Mouse (Mus musculus) inflammation-experienced regulatory T-cells, adult 6 months (primary cell): ENCODE measurements around the gene Fmo5. TPM values are rescaled to one million over a fixed set of nuclear protein-coding genes. Genes with fewer than 3 reads are reported as not detected.

Source experiments
- ATAC-seq: one replicate; pipeline ENCODE4 v1.8.0; 2017
- polyA plus RNA-seq, 3 experiments: library from polyadenylated mRNA; unstranded; fragments of 100-300 nt; shearing (Covaris generic); gene quantifications; one replicate each; pipeline ENCODE4 v1.2.1; 2017

Fmo5 gene
- polyA plus RNA-seq, 3 experiments from 2014 or later, result 6.1 to 10.6 (median 10.2) TPM

- ATAC-seq, result peak; percentile 75
Measured at GRCm38 (mm10) chr3:97681321-97682158, 52.9 kb downstream of the Fmo5 start.

GRCm38 (mm10) chr3:97682159-97682502 lies 53.5 kb downstream of the Fmo5 start:
- ATAC-seq, result no peak

GRCm38 (mm10) chr3:97682576-97682975 lies 54.0 kb downstream of the Fmo5 start:
- no peak for ATAC-seq

GRCm38 (mm10) chr3:97683560-97684195 lies 55.1 kb downstream of the Fmo5 start:
- ATAC-seq, result no peak

DNA sequence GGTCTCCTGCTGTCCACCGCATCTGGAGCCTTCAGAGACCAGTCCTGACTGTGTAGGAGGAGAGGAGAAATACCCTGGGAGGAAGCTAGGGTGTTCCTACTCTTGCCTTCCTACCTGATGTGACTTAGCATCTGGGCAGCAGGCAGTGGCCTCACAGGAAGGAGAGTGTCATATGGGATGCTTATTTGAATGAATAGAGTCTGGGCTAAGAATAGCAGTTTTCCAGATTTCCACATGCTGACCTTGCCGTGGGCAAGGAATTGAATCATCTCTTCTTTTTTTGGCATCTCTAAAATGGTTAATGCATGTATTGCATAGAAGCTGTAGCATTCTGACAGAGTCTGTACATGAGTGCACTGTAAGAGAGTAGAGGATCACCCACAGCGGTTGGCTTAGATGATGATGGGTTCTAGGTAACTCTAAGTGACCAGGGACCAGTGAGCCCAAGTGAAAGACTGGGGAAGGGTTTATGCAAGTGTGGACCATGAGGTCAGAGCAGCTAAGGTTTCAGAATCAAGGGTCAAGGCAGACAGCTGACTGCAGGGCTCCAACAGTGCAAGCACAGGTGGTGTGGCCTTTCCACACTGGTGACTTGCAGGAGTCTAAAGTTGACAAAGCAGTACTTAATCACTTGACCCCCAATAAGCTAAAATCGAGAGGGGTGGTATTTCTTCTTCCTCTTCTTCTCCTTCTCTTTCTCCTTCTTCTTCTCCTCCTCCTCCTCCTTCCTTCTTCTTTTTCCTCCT lies 57.9 kb downstream of the Fmo5 start:
- no peak for ATAC-seq

DNA sequence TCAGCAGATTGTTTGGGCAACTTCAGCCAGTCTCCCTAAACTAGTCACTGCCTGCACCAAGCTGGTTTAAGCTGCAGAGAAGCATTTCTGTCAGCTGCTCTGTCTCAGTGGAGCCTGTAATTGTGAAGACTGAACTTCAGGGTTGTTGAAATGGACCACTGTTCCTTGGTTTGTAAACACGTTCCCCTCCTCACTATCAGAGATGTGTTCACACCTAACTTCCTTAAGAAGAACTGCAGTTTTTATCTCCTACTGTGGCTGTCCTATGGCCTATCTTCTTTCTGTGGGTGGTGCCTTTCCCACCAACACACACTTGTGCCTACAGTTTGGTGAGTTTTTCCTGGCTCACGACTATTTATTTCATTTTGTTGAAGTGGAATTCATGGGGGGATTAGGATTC lies 60.7 kb downstream of the Fmo5 start:
- no peak for ATAC-seq

DNA sequence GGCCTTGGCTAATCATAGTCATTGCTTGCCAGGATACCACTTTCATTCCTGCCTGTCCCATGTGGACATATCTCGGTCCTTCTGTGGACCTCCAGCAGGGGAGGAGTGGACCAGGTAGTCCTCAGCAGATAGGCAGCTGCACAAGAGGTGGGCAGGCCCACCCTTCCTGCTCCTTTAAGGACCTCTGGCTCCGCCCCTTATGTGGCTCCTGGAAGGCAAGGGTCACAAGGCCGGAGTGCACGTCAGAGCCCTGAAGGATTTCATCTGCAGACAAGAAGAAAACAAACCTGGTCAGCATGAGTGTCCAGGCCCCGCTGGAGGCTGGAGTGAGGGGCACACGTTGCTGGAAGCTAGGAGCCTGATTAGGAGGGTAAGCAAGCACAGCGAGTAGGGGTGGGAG lies 62.0 kb downstream of the Fmo5 start:
- ATAC-seq, result no peak

GRCm38 (mm10) chr3:97691443-97692017 lies 62.9 kb downstream of the Fmo5 start:
- ATAC-seq, result no peak

- ATAC-seq, result no peak
Measured at GRCm38 (mm10) chr3:97693806-97694205, 65.2 kb downstream of the Fmo5 start.

GRCm38 (mm10) chr3:97696866-97697265 lies 68.3 kb downstream of the Fmo5 start:
- no peak for ATAC-seq

- ATAC-seq, result no peak
Measured at GRCm38 (mm10) chr3:97697291-97697690, 68.7 kb downstream of the Fmo5 start.

DNA sequence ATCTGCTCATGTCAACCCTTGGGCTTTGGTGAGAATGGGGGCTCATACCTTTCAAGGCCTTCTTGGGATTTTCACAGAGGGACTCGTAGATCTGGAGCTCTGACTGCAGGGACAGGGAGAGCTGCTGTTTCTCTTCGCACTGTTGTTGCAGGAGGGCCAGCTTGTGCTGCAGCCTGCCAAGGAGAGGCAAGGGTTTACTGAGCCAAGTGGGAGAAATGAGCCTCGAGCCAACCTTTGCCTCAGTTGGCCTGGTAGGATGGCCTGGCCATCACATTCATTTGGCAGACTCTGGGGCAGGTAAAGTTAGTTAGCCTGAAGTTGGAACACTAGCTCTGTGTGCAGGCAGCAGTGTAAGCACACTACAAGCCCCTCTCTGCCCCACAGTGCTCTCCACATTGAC lies 70.5 kb downstream of the Fmo5 start:
- ATAC-seq, result no peak

DNA sequence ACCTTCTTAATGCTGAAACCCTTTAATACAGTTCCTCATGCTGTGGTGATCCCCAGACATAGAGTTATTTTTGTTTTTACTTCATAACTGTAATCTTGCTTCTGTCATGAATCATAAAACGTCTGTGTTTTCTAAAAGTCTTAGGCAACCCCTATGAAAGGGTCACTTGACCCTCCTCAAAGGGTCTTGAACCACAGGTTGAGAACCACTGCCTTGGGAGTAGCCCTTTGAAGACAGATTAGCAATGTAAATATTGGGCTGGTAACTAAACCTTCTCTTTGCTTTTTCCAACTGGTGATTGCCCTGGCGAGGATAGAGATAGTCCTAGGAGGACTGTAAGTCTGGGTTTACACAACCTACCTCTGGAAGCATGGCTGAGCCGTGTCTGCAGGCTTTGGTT lies 72.6 kb downstream of the Fmo5 start:
- ATAC-seq, result no peak

DNA sequence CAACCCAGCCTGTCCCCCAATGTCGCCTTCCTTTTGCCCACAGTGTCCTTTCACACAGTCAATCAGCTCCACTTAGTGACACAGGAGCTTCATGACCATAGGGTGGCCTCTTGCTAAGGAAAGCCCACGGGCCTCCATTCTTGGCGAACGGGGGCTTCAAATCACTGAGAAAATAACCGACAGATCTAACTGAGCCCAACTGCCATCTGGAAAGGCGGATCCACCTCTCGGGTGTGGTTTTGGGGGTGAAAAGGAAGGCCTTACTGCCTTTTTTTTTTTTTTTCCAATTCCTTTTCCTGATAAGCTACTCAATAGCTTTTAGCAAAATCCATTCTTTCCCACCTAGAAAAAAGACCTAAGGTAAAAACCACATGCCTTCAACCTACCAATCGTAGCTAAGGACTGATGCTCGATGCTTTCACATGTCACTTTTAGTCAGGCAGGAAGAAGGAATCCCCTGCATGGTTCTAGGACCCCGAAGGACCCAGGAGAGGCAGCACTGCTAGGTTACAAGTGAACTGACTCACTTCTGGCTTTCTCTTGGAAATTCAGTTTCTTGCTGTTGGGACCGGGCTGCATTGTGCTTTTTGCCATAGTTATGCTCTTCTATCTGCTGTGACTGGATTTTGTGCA lies 74.0 kb downstream of the Fmo5 start:
- ATAC-seq, result no peak

Other genes starting within 250 kb of the Fmo5 start
- gene Olfr1402, start 206.8 kb upstream of the Fmo5 start, polyA plus RNA-seq, result not detected
- 10 to 100 TPM; 18.5 to 34.9 (median 25.4) TPM for gene Chd1l, start 18.6 kb upstream of the Fmo5 start, polyA plus RNA-seq
- 1 to 10 TPM; 1.6 to 3.5 (median 2.4) TPM for gene Prkab2, start 29.4 kb downstream of the Fmo5 start, polyA plus RNA-seq
- gene Gm17651, start 45.9 kb downstream of the Fmo5 start, polyA plus RNA-seq, result not detected